Mouse (Mus musculus) kidney, embryonic 14.5 days (tissue): ENCODE measurements at regions not wholly inside any gene's neighbourhood (a gene's known extent, or its start where the extent isn't known, plus 50 kb on each side); places are given as distances from the start of the nearest gene placed in this dataset.

Experiments used
- ATAC-seq: fragments of 200-750 bp; cut with Nextera tagmentation; 2 replicates; pipeline ENCODE4 v1.8.0; 2017; ENCODE audit warnings: moderate number of reproducible peaks, mild to moderate bottlenecking, moderate TSS enrichment, moderate library complexity; ENCODE audit not compliant: low FRiP score, low TSS enrichment
- H3K27ac ChIP-seq: fragments of 300-500 bp; sonication (generic); 2 replicates; pipeline ENCODE4 v1.5.1; 2014; ENCODE audit warnings: low read depth, mild to moderate bottlenecking, low read length, moderate library complexity, mixed read lengths
- H3K27me3 ChIP-seq: fragments of 300-500 bp; sonication (generic); 2 replicates; pipeline ENCODE4 v1.6.1; 2014; ENCODE audit warnings: mild to moderate bottlenecking, low read length; ENCODE audit not compliant: control insufficient read depth, insufficient read depth
- H3K36me3 ChIP-seq: fragments of 300-500 bp; sonication (generic); 2 replicates; pipeline ENCODE4 v1.6.1; 2014; ENCODE audit warnings: low read length, mixed read lengths; ENCODE audit not compliant: control insufficient read depth, insufficient read depth
- H3K4me1 ChIP-seq: fragments of 300-500 bp; sonication (generic); 2 replicates; pipeline ENCODE4 v1.6.1; 2014; ENCODE audit warnings: low read length, mixed read lengths; ENCODE audit not compliant: control insufficient read depth, insufficient read depth
- H3K4me2 ChIP-seq: fragments of 300-500 bp; sonication (generic); replicated peaks from 2 replicates; pipeline ENCODE4 v1.6.1; 2014; ENCODE audit warnings: low read depth, mild to moderate bottlenecking, low read length
- H3K4me3 ChIP-seq: fragments of 300-500 bp; sonication (generic); 2 replicates; pipeline ENCODE4 v1.5.1; 2014; ENCODE audit warnings: mild to moderate bottlenecking, low read length
- H3K9ac ChIP-seq: fragments of 300-500 bp; sonication (generic); 2 replicates; pipeline ENCODE4 v1.6.1; 2014; ENCODE audit warnings: low read depth, mild to moderate bottlenecking, low read length, moderate library complexity
- H3K9me3 ChIP-seq: fragments of 300-500 bp; sonication (generic); 2 replicates; pipeline ENCODE4 v1.6.1; 2016; ENCODE audit warnings: low read length; ENCODE audit not compliant: control insufficient read depth
- WGBS: fragments of 180-500 bp; shearing (Covaris S2); extraction: QIAGEN DNeasy Blood & Tissue Kit; methylation state at CpG from one replicate; pipeline ENCODE4 v1.1.7; 2014; 5-methylcytosine and 5-hydroxymethylcytosine counted together

- H3K9ac ChIP-seq, result no peak overlapping the region
- H3K36me3 ChIP-seq, result no peaks in the 10 kb centered on the region
- H3K9me3 ChIP-seq, result no peaks in the 10 kb centered on the region
- no peaks in the 10 kb centered on the region for H3K4me1 ChIP-seq
- no peak overlapping the region for H3K4me3 ChIP-seq
- no peaks in the 10 kb centered on the region for H3K27me3 ChIP-seq
- H3K4me2 ChIP-seq, result no peak overlapping the region
- no peak overlapping the region for H3K27ac ChIP-seq
- no peak for ATAC-seq
- WGBS, result 15% methylated on average over 3 of the region's 3 CpGs
Measured at GRCm38 (mm10) chr12:43813559-43813958, 396.6 kb downstream of the Dnajb9 start.

- H3K4me2 ChIP-seq, result no peak overlapping the region
- no peak overlapping the region for H3K9ac ChIP-seq
- no peaks in the 10 kb centered on the region for H3K36me3 ChIP-seq
- no peak overlapping the region for H3K27ac ChIP-seq
- H3K4me3 ChIP-seq, result no peak overlapping the region
- no peaks in the 10 kb centered on the region for H3K4me1 ChIP-seq
- ATAC-seq, result no peak
- 41% methylated on average over 1 of the region's 1 CpGs for WGBS
- H3K27me3 ChIP-seq, result no peaks in the 10 kb centered on the region
- H3K9me3 ChIP-seq, result no peaks in the 10 kb centered on the region
Measured at GRCm38 (mm10) chr12:43772766-43773165, 437.4 kb downstream of the Dnajb9 start.

- no peak for ATAC-seq
- Histone ChIP-seq H3K4me1 (no peaks in the 10 kb centered on the region), H3K9ac (no peak overlapping the region), H3K36me3 (no peaks in the 10 kb centered on the region), H3K27me3 (no peaks in the 10 kb centered on the region), H3K9me3 (no peaks in the 10 kb centered on the region), H3K4me3 (no peak overlapping the region), H3K27ac (no peak overlapping the region), H3K4me2 (no peak overlapping the region)
- WGBS, result 42% methylated on average over 1 of the region's 1 CpGs
Measured at GRCm38 (mm10) chr12:43762151-43762550, 448.0 kb downstream of the Dnajb9 start.
